Mouse (Mus musculus): Measurements from ENCODE around the gene Pla2r1.
A peak's percentile ranks its signal among the peaks of the same experiment; 100 is the strongest.

The Pla2r1 gene

DNA sequence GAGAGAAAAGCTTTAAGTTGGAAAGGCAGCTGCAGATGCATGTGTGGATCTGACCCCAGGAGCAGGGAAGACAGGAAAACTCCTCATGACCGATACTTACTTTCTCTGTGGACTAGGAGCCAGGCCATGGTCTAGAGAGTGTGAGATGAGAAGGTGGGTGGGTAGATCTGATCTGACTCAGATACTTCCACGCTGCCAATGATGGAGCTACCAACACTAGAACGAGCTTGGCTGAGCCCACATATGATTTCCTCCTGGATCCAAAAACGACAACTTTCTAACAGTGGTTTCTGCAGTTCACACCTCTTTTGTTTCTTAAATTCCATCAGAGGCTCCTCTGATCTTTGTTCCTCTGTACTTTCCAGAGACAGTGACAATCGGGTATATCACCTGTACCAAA lies 151.4 kb downstream of the Pla2r1 start:
- DNase-seq = no peak

GRCm38 (mm10) chr2:60393786-60394185 lies 159.3 kb downstream of the Pla2r1 start:
- no peak for DNase-seq

GRCm38 (mm10) chr2:60392286-60392685 lies 160.8 kb downstream of the Pla2r1 start:
- DNase-seq = no peak

- no peak for DNase-seq
Observed at GRCm38 (mm10) chr2:60387363-60387762, 165.7 kb downstream of the Pla2r1 start.

DNA sequence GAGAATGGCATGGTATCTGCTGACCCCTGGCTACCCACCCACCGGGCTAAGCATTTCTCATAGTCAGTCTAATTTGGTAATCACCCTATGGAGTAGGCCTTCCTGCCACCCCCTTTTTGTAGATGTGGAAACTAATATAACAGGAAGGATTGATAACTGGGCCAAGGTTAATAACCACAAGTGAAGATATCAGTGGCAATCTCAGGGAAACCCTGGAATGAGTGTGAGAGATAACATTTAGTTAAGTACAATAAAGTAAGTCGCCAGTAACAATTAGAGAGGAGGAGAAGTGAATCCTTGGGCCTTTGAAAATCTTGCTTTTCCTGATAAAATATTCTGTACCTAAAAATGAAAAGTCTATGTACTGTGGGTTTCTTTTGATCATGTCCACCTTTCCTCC lies 166.3 kb downstream of the Pla2r1 start:
- no peak for DNase-seq

DNA sequence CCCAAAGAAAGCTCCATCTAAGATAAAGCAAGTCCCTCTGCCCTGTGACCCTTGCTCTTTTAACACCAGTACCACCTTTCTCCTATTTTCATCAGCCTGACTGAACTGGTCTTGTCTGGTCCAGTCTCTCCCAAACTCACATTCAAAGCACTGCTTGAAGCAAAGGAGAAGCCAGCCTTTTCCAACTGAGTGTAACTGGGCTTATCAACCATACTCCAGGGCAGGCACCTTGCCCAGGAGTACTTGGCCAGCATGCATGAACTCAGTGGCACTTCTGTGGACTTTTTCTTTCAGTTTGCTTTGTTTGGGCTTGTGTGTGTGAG lies 168.4 kb downstream of the Pla2r1 start:
- DNase-seq = peak; percentile 54 to 77

GRCm38 (mm10) chr2:60384083-60384762 lies 168.9 kb downstream of the Pla2r1 start:
- DNase-seq = no peak

- DNase-seq = peak; percentile 92 to 93
Observed at GRCm38 (mm10) chr2:60382858-60383669, 170.0 kb downstream of the Pla2r1 start, which contains the start of gene Ly75. TSS of gene Ly75 (minus strand) at chr2:60383303.

- no peak for DNase-seq
Observed at GRCm38 (mm10) chr2:60382346-60382745, 170.8 kb downstream of the Pla2r1 start.

DNA sequence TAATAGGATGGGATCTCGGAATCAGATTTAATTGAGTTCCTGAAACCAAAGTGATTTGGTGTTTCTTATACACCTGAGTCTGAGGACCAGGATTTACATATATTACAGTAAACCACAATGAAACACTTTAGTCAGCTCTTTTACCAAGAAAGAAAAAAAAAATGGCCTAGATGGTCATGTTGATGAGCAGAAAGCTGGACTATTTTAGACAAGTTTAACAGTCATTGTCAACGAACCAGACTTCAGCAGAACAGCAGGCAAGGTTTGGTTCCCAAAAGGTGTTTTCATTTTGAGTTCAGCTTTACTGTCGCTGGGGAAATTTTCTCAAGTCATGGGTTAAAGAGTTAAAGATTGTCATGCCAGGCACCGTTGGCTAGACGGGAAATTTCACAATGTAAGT lies 175.8 kb downstream of the Pla2r1 start:
- DNase-seq = no peak

DNA sequence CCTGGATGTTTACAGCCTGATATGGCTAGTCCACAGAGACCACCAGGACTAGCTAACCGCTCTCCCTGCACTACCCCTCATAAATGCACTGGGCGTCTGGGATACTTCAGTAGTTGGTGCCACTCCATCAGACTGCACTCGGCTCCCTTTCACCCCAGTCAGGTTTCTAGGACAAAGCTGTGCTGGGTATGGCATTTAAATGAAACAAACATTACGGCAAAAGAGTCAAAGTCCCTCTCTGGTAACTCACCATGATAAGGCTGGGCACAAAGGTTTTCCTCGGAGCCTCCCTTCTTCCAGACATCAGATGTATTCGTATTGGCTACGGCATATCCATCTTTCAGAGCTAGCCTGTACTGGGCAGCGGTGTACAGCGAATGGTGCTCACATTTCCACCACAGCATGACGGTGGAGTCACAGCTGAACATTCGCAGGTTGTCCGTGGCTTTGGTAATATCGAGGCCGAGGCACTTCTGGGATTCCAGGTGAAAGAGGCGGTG lies 177.4 kb downstream of the Pla2r1 start:
- no peak for DNase-seq

DNA sequence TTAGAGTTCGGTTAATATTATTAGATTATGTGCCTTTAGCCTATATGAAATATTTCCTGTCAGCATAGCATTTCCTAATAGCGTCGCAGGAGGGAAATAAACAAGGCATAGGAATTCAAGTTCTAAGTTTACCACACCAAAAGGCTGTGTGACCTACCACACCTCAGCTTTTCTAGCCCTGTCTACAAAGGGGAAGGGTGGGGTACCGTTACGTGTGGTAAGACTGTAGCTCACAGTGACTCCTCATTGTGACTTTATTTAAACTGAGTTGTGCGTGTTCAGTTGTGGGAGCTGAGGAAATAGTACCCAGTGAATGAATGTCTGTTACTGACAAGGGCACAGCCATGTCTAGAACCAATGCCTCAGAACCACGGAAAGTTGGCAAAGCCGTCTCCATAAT lies 178.0 kb downstream of the Pla2r1 start:
- DNase-seq = no peak

DNA sequence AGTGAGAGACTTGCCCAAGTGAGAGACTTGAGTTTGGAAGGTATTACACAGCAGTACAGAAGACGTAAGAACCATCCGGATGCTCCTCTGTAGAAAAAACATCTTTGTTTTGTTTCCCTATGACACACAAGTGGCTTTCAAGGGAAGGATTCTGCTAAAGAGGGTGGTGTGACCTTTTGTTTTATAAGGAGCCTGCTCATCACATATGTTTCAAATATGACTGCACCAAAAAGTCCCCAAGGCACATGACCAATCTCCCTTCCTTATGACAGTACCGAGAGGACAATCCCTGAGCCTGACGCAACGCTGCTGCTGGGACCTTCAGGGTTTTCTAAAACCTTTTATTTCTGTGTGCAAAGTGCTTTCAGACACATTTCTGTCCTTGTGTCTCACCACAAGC lies 182.9 kb downstream of the Pla2r1 start:
- no peak for DNase-seq

DNA sequence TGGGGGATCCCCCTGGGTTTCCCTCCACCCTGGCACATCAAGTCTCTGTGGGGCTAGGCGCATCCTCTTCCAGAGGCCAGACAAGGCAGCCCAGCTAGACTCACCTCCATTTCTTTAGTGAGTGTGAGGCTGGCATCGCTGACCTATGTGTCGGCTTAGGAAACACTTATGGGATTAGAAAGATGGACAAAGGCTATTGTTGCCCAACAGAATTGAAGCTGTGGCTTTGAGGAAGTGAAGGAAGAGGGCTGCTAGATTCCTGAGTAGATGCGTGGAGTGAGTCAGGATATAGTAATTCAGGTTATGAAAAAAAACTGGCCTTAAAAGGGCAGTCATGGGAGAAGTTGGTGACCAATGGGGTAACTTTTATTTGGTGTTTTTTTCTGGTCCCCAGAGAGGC lies 183.7 kb downstream of the Pla2r1 start:
- DNase-seq = no peak

GRCm38 (mm10) chr2:60367871-60368270 lies 185.2 kb downstream of the Pla2r1 start:
- no peak for DNase-seq

All from lung, postnatal 4 days (tissue).